Mouse (Mus musculus): Measurements from ENCODE around the gene Fam163b.

DNA sequence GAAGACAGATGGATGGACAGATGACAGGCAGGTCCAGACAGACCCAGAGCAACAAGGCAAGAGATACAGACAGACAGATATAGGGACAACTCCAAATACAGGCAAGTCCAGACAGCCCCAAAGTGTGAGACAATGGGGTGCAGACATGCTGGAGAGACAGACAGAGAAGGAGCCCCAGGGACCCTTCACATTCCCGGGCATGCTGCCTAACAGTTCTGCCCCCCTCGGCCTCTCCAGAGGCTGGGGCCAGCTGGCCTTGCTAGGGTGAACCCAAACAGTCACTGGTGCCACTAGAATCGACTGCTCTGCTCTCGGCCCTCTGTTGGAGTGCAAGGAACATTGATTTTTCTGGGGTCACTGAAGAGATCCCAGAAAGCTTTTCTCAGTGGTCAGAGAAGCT lies 23.8 kb downstream of the Fam163b start:
- TF ChIP-seq CTCF (IDR thresholded peaks at IDR 0.05; ENCODE audit: low read depth) (no peak), EP300 (optimal IDR thresholded peaks at IDR 0.05) (no peak)
